Mouse (Mus musculus): ENCODE data around the gene Gdpd3.

GRCm38 (mm10) chr7:126759050-126759671 lies 7.0 kb upstream of the Gdpd3 start, which contains the start of gene Mapk3:
- no peak for TF ChIP-seq POLR2A (IDR thresholded peaks at IDR 0.05; ENCODE audit: low read depth, low read length)
- TF ChIP-seq CTCF (conservative IDR thresholded peaks at IDR 0.05; ENCODE audit: insufficient read depth, insufficient read length, low read depth, low read length), result peak; percentile 67

Measured in kidney, adult 2 months (tissue).